Mouse (Mus musculus) cerebellum, adult 2 months (tissue): ENCODE measurements around the gene Gm12169. TPM values are rescaled to one million over a fixed set of nuclear protein-coding genes. Genes with fewer than 3 reads are reported as not detected.

Experiments
- DNase-seq, 2 experiments: peaks; one replicate each; pipeline ENCODE4 v3.0.0; 2021
- H3K27ac ChIP-seq: fragments of 200-500 bp; 2 replicates; pipeline ENCODE4 v1.5.1; 2012; ENCODE audit warnings: low read length, control low read depth, inconsistent platforms; ENCODE audit not compliant: insufficient read depth
- H3K27me3 ChIP-seq: fragments of 200-500 bp; 2 replicates; pipeline ENCODE4 v1.6.1; 2012; ENCODE audit warnings: inconsistent platforms, mild to moderate bottlenecking, low read length, moderate library complexity; ENCODE audit not compliant: control insufficient read depth, insufficient read depth
- H3K4me1 ChIP-seq: fragments of 200-500 bp; 2 replicates; pipeline ENCODE4 v1.6.1; 2011; ENCODE audit warnings: low read length; ENCODE audit not compliant: control insufficient read depth, insufficient read depth
- H3K4me3 ChIP-seq: fragments of 200-500 bp; replicated peaks from 2 replicates; pipeline ENCODE3; 2011; ENCODE audit warnings: mild to moderate bottlenecking, low read depth, low read length, control low read depth; ENCODE audit not compliant: insufficient read depth
- CTCF ChIP-seq: fragments of 200-500 bp; IDR thresholded peaks from 2 replicates; pipeline ENCODE4 v1.5.1; 2011; ENCODE audit warnings: low read depth, mild to moderate bottlenecking, control low read depth, low read length, moderate library complexity, borderline replicate concordance; ENCODE audit not compliant: insufficient read depth
- POLR2A ChIP-seq: fragments of 200-500 bp; IDR thresholded peaks from 2 replicates; pipeline ENCODE4 v1.6.1; 2011; ENCODE audit warnings: low read length, control low read depth, borderline replicate concordance; ENCODE audit not compliant: insufficient read depth
- WGBS: fragments of 180-500 bp; shearing (Covaris S2); methylation state at CpG from one replicate; pipeline ENCODE4 v1.1.7; 2018; 5-methylcytosine and 5-hydroxymethylcytosine counted together
- polyA plus RNA-seq: library from polyadenylated mRNA; depleted of rRNA; stranded (reverse); fragments of >200 nt; gene quantifications from 2 replicates; pipeline ENCODE4 v1.2.3, GENCODE M21; 2012

Gene Gm12169
- polyA plus RNA-seq, 1 experiment = not detected

GRCm38 (mm10) chr11:46522719-46523118, 1.3 kb upstream of the Gm12169 start:
- TF ChIP-seq POLR2A (no peak), CTCF (no peak)
- 84% methylated on average over 3 of the region's 3 CpGs for WGBS
- Histone ChIP-seq H3K4me3 (no peak overlapping the region), H3K27me3 (no peaks in the 10 kb centered on the region), H3K27ac (no peak overlapping the region), H3K4me1 (no peaks in the 10 kb centered on the region)
- DNase-seq = no peak

GRCm38 (mm10) chr11:46530149-46530548, 6.1 kb downstream of the Gm12169 start:
- 74% methylated on average over 4 of the region's 4 CpGs for WGBS
- H3K4me1 ChIP-seq = no peaks in the 10 kb centered on the region
- H3K27me3 ChIP-seq = no peaks in the 10 kb centered on the region
- TF ChIP-seq POLR2A (no peak), CTCF (no peak)
- H3K4me3 ChIP-seq = no peak overlapping the region
- H3K27ac ChIP-seq = no peak overlapping the region
- no peak for DNase-seq

- TF ChIP-seq POLR2A (no peak), CTCF (no peak)
- DNase-seq = no peak
- Histone ChIP-seq H3K27ac (no peak overlapping the region), H3K4me3 (no peak overlapping the region), H3K27me3 (no peaks in the 10 kb centered on the region), H3K4me1 (no peaks in the 10 kb centered on the region)
- WGBS = 33% methylated on average over 4 of the region's 4 CpGs
These were observed 13.0 kb downstream of the Gm12169 start for GRCm38 (mm10) chr11:46536978-46537377.

- TF ChIP-seq POLR2A = no peak
- no peak for TF ChIP-seq CTCF
- no peaks in the 10 kb centered on the region for H3K4me1 ChIP-seq
- no peaks in the 10 kb centered on the region for H3K27me3 ChIP-seq
- no peak overlapping the region for H3K4me3 ChIP-seq
- no peak for DNase-seq
- no peak overlapping the region for H3K27ac ChIP-seq
- 90% methylated on average over 2 of the region's 2 CpGs for whole genome bisulfite sequencing
These were observed 19.5 kb downstream of the Gm12169 start for GRCm38 (mm10) chr11:46543530-46543929.

- H3K27ac ChIP-seq = no peak overlapping the region
- no peak for TF ChIP-seq POLR2A
- TF ChIP-seq CTCF = no peak
- no peaks in the 10 kb centered on the region for H3K27me3 ChIP-seq
- 80% methylated on average over 4 of the region's 4 CpGs for WGBS
- H3K4me3 ChIP-seq = no peak overlapping the region
- DNase-seq = no peak
- no peaks in the 10 kb centered on the region for H3K4me1 ChIP-seq
These were observed 25.7 kb downstream of the Gm12169 start for GRCm38 (mm10) chr11:46549721-46550120.

- no peak for DNase-seq
- H3K27me3 ChIP-seq = no peaks in the 10 kb centered on the region
- TF ChIP-seq POLR2A (no peak), CTCF (no peak)
- WGBS = 93% methylated on average over 3 of the region's 3 CpGs
- no peaks in the 10 kb centered on the region for H3K4me1 ChIP-seq
- H3K4me3 ChIP-seq = no peak overlapping the region
- H3K27ac ChIP-seq = no peak overlapping the region
These were observed 28.7 kb downstream of the Gm12169 start for GRCm38 (mm10) chr11:46552741-46553140.

- Histone ChIP-seq H3K4me1 (no peaks in the 10 kb centered on the region), H3K4me3 (no peak overlapping the region), H3K27me3 (no peaks in the 10 kb centered on the region), H3K27ac (no peak overlapping the region)
- WGBS = 69% methylated on average over 4 of the region's 4 CpGs
- no peak for DNase-seq
- TF ChIP-seq CTCF = no peak
- TF ChIP-seq POLR2A = no peak
These were observed 37.1 kb downstream of the Gm12169 start for GRCm38 (mm10) chr11:46561096-46561495.

GRCm38 (mm10) chr11:46564671-46565070, 40.7 kb downstream of the Gm12169 start:
- Histone ChIP-seq H3K4me1 (no peaks in the 10 kb centered on the region), H3K27me3 (no peaks in the 10 kb centered on the region), H3K27ac (no peak overlapping the region), H3K4me3 (no peak overlapping the region)
- 86% methylated on average over 1 of the region's 1 CpGs for WGBS
- no peak for DNase-seq
- TF ChIP-seq CTCF (no peak), POLR2A (no peak)
